Mouse (Mus musculus) lung, embryonic 15.5 days (tissue): ENCODE results near the gene Tnfaip6. TPM values are rescaled to one million over a fixed set of nuclear protein-coding genes. Genes with fewer than 3 reads are reported as not detected.

Source experiments
- ATAC-seq: fragments of 200-750 bp; cut with Nextera tagmentation; 2 replicates; pipeline ENCODE4 v1.8.0; 2017; ENCODE audit warnings: moderate number of reproducible peaks, borderline replicate concordance; ENCODE audit not compliant: low FRiP score, low TSS enrichment; ENCODE audit errors: extremely low read depth
- H3K27ac ChIP-seq: fragments of 300-500 bp; sonication (generic); 2 replicates; pipeline ENCODE4 v1.5.1; 2015; ENCODE audit warnings: moderate library complexity, mild to moderate bottlenecking, inconsistent platforms
- H3K27me3 ChIP-seq: fragments of 300-500 bp; sonication (generic); 2 replicates; pipeline ENCODE4 v1.6.1; 2015; ENCODE audit warnings: inconsistent platforms
- H3K36me3 ChIP-seq: fragments of 300-500 bp; sonication (generic); 2 replicates; pipeline ENCODE4 v1.6.1; 2015; ENCODE audit warnings: inconsistent platforms
- H3K4me1 ChIP-seq: fragments of 300-500 bp; sonication (generic); 2 replicates; pipeline ENCODE4 v1.6.1; 2015; ENCODE audit warnings: inconsistent platforms
- H3K4me2 ChIP-seq: fragments of 300-500 bp; sonication (generic); 2 replicates; pipeline ENCODE4 v1.6.1; 2015; ENCODE audit warnings: inconsistent platforms, mild to moderate bottlenecking, moderate library complexity
- H3K4me3 ChIP-seq: fragments of 300-500 bp; sonication (generic); 2 replicates; pipeline ENCODE4 v1.5.1; 2015; ENCODE audit warnings: mild to moderate bottlenecking, inconsistent platforms
- H3K9ac ChIP-seq: fragments of 300-500 bp; sonication (generic); 2 replicates; pipeline ENCODE4 v1.6.1; 2015; ENCODE audit warnings: inconsistent platforms
- H3K9me3 ChIP-seq: fragments of 300-500 bp; sonication (generic); 2 replicates; pipeline ENCODE4 v1.6.1; 2016; ENCODE audit warnings: inconsistent platforms
- WGBS: fragments of 180-500 bp; shearing (Covaris S2); methylation state at CpG from one replicate; pipeline ENCODE4 v1.1.7; 2015; 5-methylcytosine and 5-hydroxymethylcytosine counted together
- polyA plus RNA-seq: library from polyadenylated mRNA; unstranded; fragments of >200 nt; fragmentation: Nextera tagmentation; extraction: Ambion mirVana; gene quantifications from 2 replicates; pipeline ENCODE4 v1.2.1, GENCODE M21; 2015

The Tnfaip6 gene
- polyA plus RNA-seq, 1 experiment from 2014 or later, result 6.5 TPM

- Histone ChIP-seq H3K9ac (no peak overlapping the region), H3K4me2 (no peak overlapping the region), H3K27me3 (no peaks in the 10 kb centered on the region), H3K4me1 (no peaks in the 10 kb centered on the region), H3K4me3 (no peak overlapping the region), H3K36me3 (no peaks in the 10 kb centered on the region), H3K27ac (no peak overlapping the region), H3K9me3 (no peaks in the 10 kb centered on the region)
- no peak for ATAC-seq
- 44% methylated on average over 4 of the region's 4 CpGs for WGBS
These were observed 17.8 kb downstream of the Tnfaip6 start for GRCm38 (mm10) chr2:52055616-52056015.

GRCm38 (mm10) chr2:52057099-52057498 lies 19.3 kb downstream of the Tnfaip6 start:
- Histone ChIP-seq H3K27me3 (no peaks in the 10 kb centered on the region), H3K9me3 (no peaks in the 10 kb centered on the region), H3K27ac (no peak overlapping the region), H3K4me2 (no peak overlapping the region), H3K4me3 (no peak overlapping the region), H3K4me1 (no peaks in the 10 kb centered on the region), H3K36me3 (no peaks in the 10 kb centered on the region), H3K9ac (no peak overlapping the region)
- WGBS, result 52% methylated on average over 1 of the region's 1 CpGs
- ATAC-seq, result no peak

GRCm38 (mm10) chr2:52057681-52058080 lies 19.9 kb downstream of the Tnfaip6 start:
- no peaks in the 10 kb centered on the region for H3K4me1 ChIP-seq
- no peaks in the 10 kb centered on the region for H3K36me3 ChIP-seq
- H3K27me3 ChIP-seq, result no peaks in the 10 kb centered on the region
- no peak overlapping the region for H3K27ac ChIP-seq
- ATAC-seq, result no peak
- H3K9ac ChIP-seq, result no peak overlapping the region
- H3K4me2 ChIP-seq, result no peak overlapping the region
- no peaks in the 10 kb centered on the region for H3K9me3 ChIP-seq
- H3K4me3 ChIP-seq, result no peak overlapping the region

DNA sequence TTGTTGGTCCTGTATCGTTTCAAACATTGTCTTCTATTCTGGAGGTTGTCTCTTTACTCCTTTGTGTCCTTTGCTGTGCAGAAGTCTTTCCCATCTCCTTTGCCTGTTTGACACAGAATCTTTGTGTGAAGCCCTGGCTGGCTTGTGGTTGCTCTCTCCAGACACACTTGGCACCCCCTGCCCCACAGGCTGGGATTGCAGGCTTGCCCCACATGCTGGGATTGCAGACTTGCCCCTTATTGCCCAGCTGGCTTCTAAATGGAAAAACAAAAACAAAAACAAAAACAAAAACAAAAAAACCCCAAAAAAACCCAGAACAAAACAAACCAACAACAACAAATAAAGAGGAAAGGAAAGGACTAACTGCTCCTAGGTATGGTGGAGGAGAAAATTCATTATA lies 30.8 kb downstream of the Tnfaip6 start:
- no peaks in the 10 kb centered on the region for H3K27me3 ChIP-seq
- WGBS, result 63% methylated on average over 1 of the region's 1 CpGs
- H3K4me3 ChIP-seq, result no peak overlapping the region

GRCm38 (mm10) chr2:52070816-52071215 lies 33.0 kb downstream of the Tnfaip6 start:
- Histone ChIP-seq H3K9ac (no peak overlapping the region), H3K4me3 (no peak overlapping the region), H3K36me3 (peaks cover 3% of the 10 kb centered on the region; the same call in 1 of the 2 replicates), H3K4me2 (no peak overlapping the region), H3K4me1 (peaks cover 16% of the 10 kb centered on the region), H3K9me3 (no peaks in the 10 kb centered on the region), H3K27me3 (no peaks in the 10 kb centered on the region), H3K27ac (no peak overlapping the region)
- ATAC-seq, result no peak
- WGBS, result 82% methylated on average over 5 of the region's 5 CpGs

More for the DNA sequence above, 30.8 kb downstream of the Tnfaip6 start:
- H3K27ac ChIP-seq, result no peak overlapping the region
- no peak for ATAC-seq
- H3K9me3 ChIP-seq, result no peaks in the 10 kb centered on the region
- H3K9ac ChIP-seq, result no peak overlapping the region
- H3K36me3 ChIP-seq, result no peaks in the 10 kb centered on the region
- no peak overlapping the region for H3K4me2 ChIP-seq
- peaks cover 7% of the 10 kb centered on the region for H3K4me1 ChIP-seq

GRCm38 (mm10) chr2:52071241-52071991 lies 33.6 kb downstream of the Tnfaip6 start:
- H3K27ac ChIP-seq, result peak overlapping the region; percentile 95
- H3K4me3 ChIP-seq, result no peak overlapping the region
- peaks cover 4% of the 10 kb centered on the region; the same call in 1 of the 2 replicates for H3K36me3 ChIP-seq
- H3K27me3 ChIP-seq, result no peaks in the 10 kb centered on the region
- H3K4me1 ChIP-seq, result peaks cover 16% of the 10 kb centered on the region
- H3K4me2 ChIP-seq, result peak overlapping the region; percentile 67
- 51% methylated on average over 13 of the region's 13 CpGs for WGBS
- H3K9me3 ChIP-seq, result no peaks in the 10 kb centered on the region
- ATAC-seq, result no peak
- peak overlapping the region; percentile 16; the same call in 1 of the 2 replicates for H3K9ac ChIP-seq

DNA sequence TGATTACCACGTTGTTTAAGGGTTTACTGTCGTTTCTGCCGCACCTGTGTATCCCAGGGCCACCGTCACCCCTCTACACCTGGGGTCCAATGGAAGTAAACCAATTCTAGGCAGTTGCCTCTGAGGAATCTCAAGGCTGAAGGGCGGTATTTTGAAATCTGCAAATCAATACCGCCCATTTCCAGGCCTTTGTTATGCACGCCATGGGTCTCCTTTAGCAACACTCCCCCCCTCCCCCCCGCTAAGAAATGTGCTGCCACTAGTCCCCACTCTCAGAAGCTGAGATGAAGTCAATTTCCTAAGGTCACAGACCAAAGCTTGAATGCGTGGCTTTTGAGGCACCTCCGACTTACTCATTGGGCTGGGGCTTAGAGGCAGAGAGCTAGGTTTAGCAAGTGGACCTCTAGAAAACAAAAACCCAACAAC lies 34.3 kb downstream of the Tnfaip6 start:
- WGBS, result 6% methylated on average over 10 of the region's 10 CpGs
- Histone ChIP-seq H3K27me3 (no peaks in the 10 kb centered on the region), H3K4me2 (peak overlapping the region; percentile 67), H3K9ac (peak overlapping the region; percentile 99), H3K27ac (peak overlapping the region; percentile 95), H3K9me3 (no peaks in the 10 kb centered on the region), H3K4me3 (peak overlapping the region; percentile 100), H3K36me3 (peaks cover 9% of the 10 kb centered on the region), H3K4me1 (peaks cover 16% of the 10 kb centered on the region)
- peak; percentile 39; the same call in 1 of the 2 replicates for ATAC-seq

- no peaks in the 10 kb centered on the region for H3K27me3 ChIP-seq
- H3K9ac ChIP-seq, result peak within 1 kb of the TSS; percentile 99
- H3K36me3 ChIP-seq, result peaks cover 13% of the 10 kb centered on the region
- H3K9me3 ChIP-seq, result no peaks in the 10 kb centered on the region
- H3K27ac ChIP-seq, result peak within 1 kb of the TSS; percentile 95
- peaks cover 16% of the 10 kb centered on the region for H3K4me1 ChIP-seq
- peak; percentile 96 for ATAC-seq
- WGBS, result 0% methylated on average over 50 of the region's 72 CpGs
- peak within 1 kb of the TSS; percentile 67 for H3K4me2 ChIP-seq
- H3K4me3 ChIP-seq, result peak within 1 kb of the TSS; percentile 100
These were observed 34.8 kb downstream of the Tnfaip6 start, which contains the start of gene Rif1 for GRCm38 (mm10) chr2:52072491-52073140. Gene Rif1, plus strand, starts transcription at chr2:52072832.

DNA sequence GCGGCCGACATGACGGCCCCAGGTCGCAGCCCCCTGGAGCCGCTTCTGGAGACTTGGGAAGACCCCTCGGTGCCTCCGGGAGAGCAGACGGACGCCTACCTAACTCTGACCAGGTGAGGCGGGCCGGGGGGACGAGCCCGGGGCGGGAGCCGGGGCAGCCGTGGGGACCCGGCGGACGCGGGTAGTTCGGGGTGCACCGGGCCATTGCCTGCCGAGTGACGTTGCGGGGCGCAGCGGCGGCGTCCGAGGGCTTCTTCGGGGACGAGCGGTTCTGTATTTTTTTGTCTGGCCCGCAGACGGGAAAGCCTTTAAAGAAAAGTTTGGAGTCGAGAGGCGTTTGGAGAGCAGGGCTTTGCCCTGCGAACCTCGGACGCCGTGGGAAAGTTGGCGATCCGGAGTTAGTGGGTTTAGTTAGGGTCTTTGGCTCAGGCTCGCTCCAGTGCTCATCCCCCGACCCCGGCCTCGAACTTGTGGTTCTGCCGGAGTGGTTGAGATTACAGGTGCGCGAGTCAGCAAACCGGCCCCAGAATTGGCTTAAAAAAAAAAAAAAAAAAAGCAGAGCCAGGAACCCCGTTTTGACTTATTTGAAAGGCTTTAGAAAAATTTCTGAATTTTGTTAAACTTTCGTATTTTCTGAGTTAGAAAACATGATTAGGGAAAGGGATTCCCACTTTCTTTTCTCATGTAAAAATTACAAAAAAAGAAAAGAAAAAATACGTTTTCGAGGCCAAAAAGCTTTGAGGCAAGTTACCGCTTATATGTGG lies 35.5 kb downstream of the Tnfaip6 start:
- H3K4me3 ChIP-seq, result peak overlapping the region; percentile 100
- peak; percentile 66; the same call in 1 of the 2 replicates for ATAC-seq
- no peaks in the 10 kb centered on the region for H3K9me3 ChIP-seq

GRCm38 (mm10) chr2:52078666-52079065 lies 40.9 kb downstream of the Tnfaip6 start:
- no peak overlapping the region for H3K9ac ChIP-seq
- no peaks in the 10 kb centered on the region for H3K9me3 ChIP-seq
- WGBS, result 75% methylated on average over 2 of the region's 2 CpGs
- H3K4me2 ChIP-seq, result no peak overlapping the region
- no peak overlapping the region for H3K4me3 ChIP-seq
- no peak overlapping the region for H3K27ac ChIP-seq
- H3K27me3 ChIP-seq, result no peaks in the 10 kb centered on the region
- H3K4me1 ChIP-seq, result peaks cover 10% of the 10 kb centered on the region
- peaks cover 50% of the 10 kb centered on the region for H3K36me3 ChIP-seq
- ATAC-seq, result no peak

More for the DNA sequence above, 35.5 kb downstream of the Tnfaip6 start:
- peak overlapping the region; percentile 67 for H3K4me2 ChIP-seq
- peaks cover 16% of the 10 kb centered on the region for H3K36me3 ChIP-seq
- H3K27ac ChIP-seq, result peak overlapping the region; percentile 95
- no peaks in the 10 kb centered on the region for H3K27me3 ChIP-seq
- H3K4me1 ChIP-seq, result peaks cover 16% of the 10 kb centered on the region
- 2% methylated on average over 56 of the region's 56 CpGs for whole genome bisulfite sequencing
- peak overlapping the region; percentile 99 for H3K9ac ChIP-seq

DNA sequence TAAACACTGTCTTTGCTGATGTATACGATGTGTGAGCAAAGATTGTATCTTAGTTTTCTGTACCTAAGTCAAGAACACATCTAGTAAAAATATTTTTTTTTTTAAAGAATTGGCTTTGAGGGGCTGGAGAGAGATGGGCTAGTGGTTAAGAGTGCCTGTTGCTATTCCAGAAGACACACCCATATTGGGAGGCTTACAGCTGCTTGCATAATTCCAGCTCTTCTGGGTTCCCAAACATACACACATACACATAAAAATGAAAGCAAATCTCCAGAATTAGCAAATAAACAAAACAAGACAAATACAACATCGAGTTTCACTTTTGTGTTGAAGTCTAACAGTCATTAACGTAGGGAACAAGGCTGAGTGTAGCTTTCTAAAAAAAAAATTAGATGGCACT lies 46.2 kb downstream of the Tnfaip6 start:
- Histone ChIP-seq H3K9me3 (no peaks in the 10 kb centered on the region), H3K4me2 (no peak overlapping the region), H3K9ac (no peak overlapping the region), H3K27me3 (no peaks in the 10 kb centered on the region), H3K36me3 (peaks cover 60% of the 10 kb centered on the region), H3K27ac (no peak overlapping the region), H3K4me1 (no peaks in the 10 kb centered on the region), H3K4me3 (no peak overlapping the region)
- ATAC-seq, result no peak
- WGBS, result 89% methylated on average over 3 of the region's 3 CpGs
